Mouse (Mus musculus) adrenal gland, postnatal 4 days (tissue): ENCODE results near the gene Psme3. TPM values are rescaled to one million over a fixed set of nuclear protein-coding genes. Genes with fewer than 3 reads are reported as not detected.

Experiments used
- DNase-seq, 2 experiments: peaks; one replicate each; pipeline ENCODE4 v3.0.0; 2021 to 2022; ENCODE audit warnings: low spot score in 2 of 2, mixed read lengths in 2 of 2
- microRNA-seq: library from miRNA; unstranded; fragments of <30 nt; microRNA quantifications from one replicate; pipeline ENCODE4 v1.2.0, GENCODE M21; 2021
- total RNA-seq, 2 experiments: library from RNA; stranded (reverse); gene quantifications; 2 replicates each; pipeline ENCODE4 v1.2.3; 2021

Psme3 gene
- total RNA-seq, 2 experiments from 2014 or later = 122 to 124 TPM

DNA sequence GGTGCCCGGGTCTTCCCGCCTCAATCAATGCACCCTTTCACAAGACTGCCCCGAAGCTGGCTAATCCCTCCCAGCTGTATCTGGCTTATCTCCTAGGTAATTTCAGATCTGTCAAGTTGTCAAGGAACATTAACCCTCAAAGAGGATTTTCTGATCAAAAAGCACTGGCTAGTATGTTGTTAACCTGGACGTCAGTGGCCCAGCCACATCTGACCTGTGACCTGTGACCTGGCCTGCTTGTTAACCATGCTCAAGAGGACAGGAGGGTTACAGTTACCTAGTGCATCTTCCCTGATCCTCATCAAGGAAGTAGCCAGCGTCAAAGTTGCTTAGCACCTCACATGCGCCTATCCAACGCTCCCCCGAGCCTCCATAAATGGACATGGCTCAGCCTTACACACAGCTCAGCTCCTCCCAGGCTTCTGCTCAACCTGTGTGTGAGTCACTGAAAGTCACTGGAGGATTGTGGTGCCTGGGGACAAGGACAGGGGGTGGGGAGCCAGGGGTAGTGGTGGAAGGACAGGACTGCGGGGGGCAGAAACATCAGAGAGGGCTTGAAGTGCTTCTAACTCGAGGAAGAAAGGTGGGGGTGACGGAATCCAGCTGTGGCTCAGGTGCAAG is 35.2 kb downstream of the Psme3 start:
- no peak for DNase-seq

GRCm38 (mm10) chr11:101351721-101352111 is 35.7 kb downstream of the Psme3 start:
- DNase-seq = no peak

- DNase-seq = no peak
Measured at GRCm38 (mm10) chr11:101353436-101353835, 37.4 kb downstream of the Psme3 start.

DNA sequence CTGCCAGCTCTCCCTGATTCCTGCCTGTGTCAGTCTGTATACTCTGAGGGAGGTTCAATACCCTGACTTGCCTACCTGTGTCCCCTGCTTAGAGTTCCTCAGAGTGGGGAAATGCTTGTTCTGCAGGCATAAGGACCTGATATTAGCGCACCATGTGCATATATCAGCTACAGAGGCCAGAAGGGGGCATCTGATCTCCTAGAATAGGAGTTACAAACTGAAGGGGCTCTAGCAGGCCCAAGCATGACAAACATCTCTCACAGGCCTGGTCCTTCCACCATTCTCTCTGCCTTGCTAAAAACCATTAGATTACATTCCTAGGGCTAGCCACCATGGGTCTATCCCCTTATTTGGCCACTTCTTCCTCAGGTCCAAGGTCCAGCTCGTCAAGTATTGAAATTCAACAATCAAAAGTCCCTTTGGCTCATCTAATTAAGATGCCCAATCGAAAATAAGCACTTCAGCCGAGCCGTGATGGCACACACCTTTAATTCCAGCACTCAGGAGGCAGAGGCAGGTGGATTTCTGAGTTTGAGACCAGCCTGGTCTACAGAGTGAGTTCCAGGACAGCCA is 38.5 kb downstream of the Psme3 start:
- DNase-seq = no peak

- no peak for DNase-seq
Measured at GRCm38 (mm10) chr11:101355916-101356315, 39.9 kb downstream of the Psme3 start.

- no peak for DNase-seq
Measured at GRCm38 (mm10) chr11:101357505-101358182, 41.6 kb downstream of the Psme3 start.

- no peak for DNase-seq
Measured at GRCm38 (mm10) chr11:101359776-101360175, 43.8 kb downstream of the Psme3 start.

DNA sequence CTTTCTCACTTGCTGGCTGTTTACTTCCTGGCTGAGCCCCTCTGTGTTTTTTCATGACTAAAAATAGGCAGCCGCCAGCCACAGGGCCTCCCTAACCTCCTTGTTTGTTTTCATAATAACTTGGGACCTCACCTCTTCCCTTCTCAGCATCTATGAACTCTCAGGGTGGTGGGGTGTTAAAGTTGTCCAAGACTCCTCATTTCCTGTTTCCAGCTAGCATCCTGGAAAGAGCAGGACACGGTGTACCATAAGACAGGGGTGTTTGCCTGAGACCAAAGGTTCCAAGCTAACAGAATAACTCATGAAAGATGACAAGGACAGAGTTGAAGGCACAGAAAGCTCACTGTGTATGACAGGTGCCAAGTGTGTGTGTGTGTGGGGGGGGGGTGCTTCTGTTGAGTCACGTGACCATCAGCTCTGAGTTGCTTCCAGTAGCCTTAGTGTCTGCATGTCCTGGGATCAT is 44.7 kb downstream of the Psme3 start:
- DNase-seq = no peak

GRCm38 (mm10) chr11:101364531-101364931 is 48.5 kb downstream of the Psme3 start:
- DNase-seq = no peak

DNA sequence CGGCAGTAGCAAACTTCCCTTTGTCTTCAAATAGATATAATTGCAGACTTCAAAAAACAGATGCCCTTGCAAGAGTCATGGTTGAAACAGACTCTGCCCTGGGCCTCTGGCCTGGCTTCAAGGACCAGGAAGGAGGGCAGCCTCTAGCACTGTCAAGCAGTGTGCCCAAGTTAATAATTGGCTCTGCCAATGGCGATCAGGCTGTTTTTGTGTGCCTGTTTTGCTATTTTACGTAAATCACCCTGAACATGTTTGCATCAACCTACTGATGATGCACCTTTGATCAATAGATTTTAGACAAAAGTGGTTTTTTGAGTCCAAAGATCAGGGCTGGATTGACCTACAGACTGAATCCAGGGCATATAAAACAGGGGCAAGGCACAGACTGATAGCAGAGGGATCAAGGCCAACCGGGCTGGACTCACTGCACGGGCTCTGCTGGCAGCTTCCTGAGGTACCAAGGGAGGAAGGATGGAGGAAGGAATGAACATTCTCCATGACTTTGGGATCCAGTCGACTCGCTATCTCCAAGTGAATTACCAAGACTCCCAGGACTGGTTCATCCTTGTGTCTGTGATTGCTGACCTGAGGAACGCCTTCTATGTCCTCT is 51.4 kb downstream of the Psme3 start, which contains the start of gene G6pc:
Gene G6pc (plus strand): TSS at position 236 of the 610 bp plus-strand sequence.
- DNase-seq = no peak

- no peak for DNase-seq
Measured at GRCm38 (mm10) chr11:101370141-101370540, 54.1 kb downstream of the Psme3 start.

Small RNAs within 50 kb of the gene (microRNA-seq; reads per million reads assigned to microRNA genes)
- not detected for gene Gm25593

Other genes with a start within 250 kb of the Psme3 start
- 10 to 100 TPM; 36.9 to 37.8 TPM for gene Naglu, start 246.2 kb upstream of the Psme3 start, total RNA-seq
- under 1 TPM; 0.50 to 0.62 TPM for gene Hsd17b1, start 237.8 kb upstream of the Psme3 start, total RNA-seq
- 10 to 100 TPM; 59.8 to 65.6 TPM for gene Coasy, start 233.6 kb upstream of the Psme3 start, total RNA-seq
- gene Mlx, start 228.9 kb upstream of the Psme3 start, total RNA-seq = 10 to 100 TPM; 27.3 to 27.5 TPM
- gene Psmc3ip, start 220.8 kb upstream of the Psme3 start, total RNA-seq = 10 to 100 TPM; 10.3 to 11.9 TPM
- 10 to 100 TPM; 51.8 to 52.6 TPM for gene Retreg3, start 196.3 kb upstream of the Psme3 start, total RNA-seq
- gene Tubg1, start 196.3 kb upstream of the Psme3 start, total RNA-seq = 10 to 100 TPM; 42.0 to 42.6 TPM
- 1 to 10 TPM; 7.7 to 8.1 TPM for gene Tubg2, start 160.3 kb upstream of the Psme3 start, total RNA-seq
- 1 to 10 TPM; 3.9 to 4.1 TPM for gene Cntnap1, start 145.7 kb upstream of the Psme3 start, total RNA-seq
- gene Plekhh3, start 144.9 kb upstream of the Psme3 start, total RNA-seq = 10 to 100 TPM; 26.9 to 30.7 TPM
- under 1 TPM in 1 of 2 experiments, not detected in 1; 0.22 TPM for gene Ccr10, start 140.8 kb upstream of the Psme3 start, total RNA-seq
- 10 to 100 TPM; 38.8 to 40.3 TPM for gene Ezh1, start 89.8 kb upstream of the Psme3 start, total RNA-seq
- 10 to 100 TPM; 85.7 to 96.0 TPM for gene Ramp2, start 70.2 kb upstream of the Psme3 start, total RNA-seq
- 100 to 1,000 TPM; 106 to 111 TPM for gene Vps25, start 62.5 kb upstream of the Psme3 start, total RNA-seq
- 10 to 100 TPM in 1 of 2 experiments, 1 to 10 TPM in 1; 3.8 to 20.0 TPM for gene Wnk4, start 55.6 kb upstream of the Psme3 start, total RNA-seq
- 1 to 10 TPM; 1.1 to 1.3 TPM for gene Cntd1, start 37.2 kb upstream of the Psme3 start, total RNA-seq
- gene Coa3, start 37.1 kb upstream of the Psme3 start, total RNA-seq = 10 to 100 TPM; 62.9 to 67.1 TPM
- gene Becn1, start 13.9 kb upstream of the Psme3 start, total RNA-seq = 100 to 1,000 TPM; 144 to 147 TPM
- 1 to 10 TPM; 7.3 to 7.7 TPM for gene Aoc2, start 8.8 kb downstream of the Psme3 start, total RNA-seq
- 10 to 100 TPM; 28.8 to 33.7 TPM for gene Aoc3, start 14.4 kb downstream of the Psme3 start, total RNA-seq
- 10 to 100 TPM; 17.8 to 30.5 TPM for gene G6pc, start 51.3 kb downstream of the Psme3 start, total RNA-seq
- gene Aarsd1, start 101.4 kb downstream of the Psme3 start, total RNA-seq = 10 to 100 TPM; 29.9 to 31.1 TPM
- gene Gm27029, start 108.6 kb downstream of the Psme3 start, total RNA-seq = 1 to 10 TPM; 3.4 to 5.9 TPM
- 10 to 100 TPM; 20.1 to 22.0 TPM for gene Rundc1, start 108.9 kb downstream of the Psme3 start, total RNA-seq
- gene Ptges3l, start 109.1 kb downstream of the Psme3 start, total RNA-seq = 1 to 10 TPM; 6.4 to 6.7 TPM
- 100 to 1,000 TPM in 1 of 2 experiments, 10 to 100 TPM in 1; 90.3 to 116 TPM for gene Rpl27, start 126.1 kb downstream of the Psme3 start, total RNA-seq
- gene Ifi35, start 132.2 kb downstream of the Psme3 start, total RNA-seq = 10 to 100 TPM; 30.0 to 30.3 TPM
- 10 to 100 TPM; 16.4 to 20.0 TPM for gene Rnd2, start 148.8 kb downstream of the Psme3 start, total RNA-seq
- 100 to 1,000 TPM; 103 to 105 TPM for gene Vat1, start 150.0 kb downstream of the Psme3 start, total RNA-seq
- 10 to 100 TPM; 16.6 to 18.9 TPM for gene Brca1, start 235.7 kb downstream of the Psme3 start, total RNA-seq
- 100 to 1,000 TPM; 167 to 227 TPM for gene Nbr1, start 235.9 kb downstream of the Psme3 start, total RNA-seq